Mouse (Mus musculus) limb, embryonic 15.5 days (tissue): ENCODE measurements around the gene Fggy. TPM values are rescaled to one million over a fixed set of nuclear protein-coding genes. Genes with fewer than 3 reads are reported as not detected.

Source experiments
- ATAC-seq: fragments of 200-750 bp; cut with Nextera tagmentation; 2 replicates; pipeline ENCODE4 v1.8.0; 2017; ENCODE audit warnings: low read depth, moderate TSS enrichment; ENCODE audit not compliant: insufficient number of reproducible peaks, low FRiP score, low TSS enrichment
- H3K27ac ChIP-seq: fragments of 300-500 bp; sonication (generic); 2 replicates; pipeline ENCODE4 v1.5.1; 2015; ENCODE audit warnings: moderate library complexity, mild to moderate bottlenecking, inconsistent platforms
- H3K27me3 ChIP-seq: fragments of 300-500 bp; sonication (generic); 2 replicates; pipeline ENCODE4 v1.6.1; 2015; ENCODE audit warnings: inconsistent platforms
- H3K36me3 ChIP-seq: fragments of 300-500 bp; sonication (generic); 2 replicates; pipeline ENCODE4 v1.6.1; 2015; ENCODE audit warnings: inconsistent platforms
- H3K4me1 ChIP-seq: fragments of 300-500 bp; sonication (generic); 2 replicates; pipeline ENCODE4 v1.6.1; 2015; ENCODE audit warnings: inconsistent platforms
- H3K4me2 ChIP-seq: fragments of 300-500 bp; sonication (generic); 2 replicates; pipeline ENCODE4 v1.6.1; 2015; ENCODE audit warnings: mild to moderate bottlenecking, inconsistent platforms
- H3K4me3 ChIP-seq: fragments of 300-500 bp; sonication (generic); 2 replicates; pipeline ENCODE4 v1.5.1; 2015; ENCODE audit warnings: mild to moderate bottlenecking, inconsistent platforms
- H3K9ac ChIP-seq: fragments of 300-500 bp; sonication (generic); 2 replicates; pipeline ENCODE4 v1.6.1; 2015; ENCODE audit warnings: inconsistent platforms
- H3K9me3 ChIP-seq: fragments of 300-500 bp; sonication (generic); 2 replicates; pipeline ENCODE4 v1.6.1; 2016; ENCODE audit warnings: inconsistent platforms
- WGBS: fragments of 180-500 bp; shearing (Covaris S2); methylation state at CpG from one replicate; pipeline ENCODE4 v1.1.7; 2015; 5-methylcytosine and 5-hydroxymethylcytosine counted together
- polyA plus RNA-seq: library from polyadenylated mRNA; unstranded; fragments of >200 nt; fragmentation: Nextera tagmentation; extraction: Ambion mirVana; gene quantifications from 2 replicates; pipeline ENCODE4 v1.2.1, GENCODE M21; 2015

The Fggy gene
- polyA plus RNA-seq, 1 experiment from 2014 or later: 8.6 TPM

DNA sequence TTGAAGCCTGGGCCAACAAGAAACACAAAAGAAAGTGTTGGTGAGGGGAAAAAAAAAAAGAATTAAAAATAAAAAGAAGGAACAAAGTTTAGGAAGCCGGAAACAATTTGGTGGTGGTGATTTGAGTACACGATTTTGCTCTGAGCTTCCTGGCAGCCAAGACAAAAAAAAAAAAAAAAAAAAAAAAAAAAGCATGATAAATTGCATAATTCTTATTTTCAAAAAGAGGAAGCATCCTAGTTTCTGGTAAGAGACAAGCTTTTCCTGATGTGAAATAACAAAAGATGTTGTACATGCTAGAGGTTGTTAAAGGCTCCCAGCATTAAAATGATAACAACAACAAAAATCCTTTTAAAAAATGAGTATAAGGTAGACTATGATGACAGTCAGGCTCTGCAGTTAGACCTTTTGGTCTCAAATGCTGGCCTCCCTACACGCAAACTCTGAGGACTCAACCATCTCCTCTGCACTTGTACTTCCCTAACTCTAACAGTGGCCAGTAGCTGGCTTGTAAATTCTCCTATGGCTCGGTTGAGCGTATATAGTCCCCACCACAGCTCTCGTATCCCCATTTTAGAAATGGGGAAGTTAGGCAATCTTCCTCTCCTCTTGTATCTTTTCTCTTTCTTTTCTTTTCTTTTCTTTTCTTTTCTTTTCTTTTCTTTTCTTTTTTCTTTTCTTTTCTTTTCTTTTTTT, 292.9 kb downstream of the Fggy start:
- H3K27me3 ChIP-seq: no peaks in the 10 kb centered on the region
- H3K9me3 ChIP-seq: no peaks in the 10 kb centered on the region
- no peaks in the 10 kb centered on the region for H3K36me3 ChIP-seq
- H3K4me3 ChIP-seq: no peak overlapping the region
- H3K4me2 ChIP-seq: no peak overlapping the region
- H3K27ac ChIP-seq: no peak overlapping the region
- no peak for ATAC-seq
- 78% methylated on average over 6 of the region's 6 CpGs for WGBS
- H3K9ac ChIP-seq: no peak overlapping the region
- peaks cover 21% of the 10 kb centered on the region for H3K4me1 ChIP-seq

DNA sequence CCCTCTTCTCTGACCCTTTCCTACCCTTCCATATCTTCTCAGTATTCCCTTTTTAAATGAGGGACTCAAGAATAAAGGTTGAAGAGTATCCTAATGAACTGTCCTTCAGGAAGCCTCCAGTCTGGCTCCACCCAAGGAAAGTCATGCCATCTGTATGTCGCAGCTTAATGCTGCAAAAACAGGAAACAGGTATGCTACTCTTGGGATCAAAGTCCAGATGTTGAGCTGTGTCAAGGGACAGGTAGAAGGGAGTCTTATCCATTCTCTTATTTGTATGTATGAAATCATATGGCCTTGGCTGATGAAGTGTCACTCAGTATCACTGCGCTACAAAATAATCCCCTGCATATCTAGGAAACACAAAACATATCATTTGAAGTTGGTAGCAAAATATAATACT, 294.9 kb downstream of the Fggy start:
- Histone ChIP-seq H3K4me2 (no peak overlapping the region), H3K4me3 (no peak overlapping the region), H3K27ac (no peak overlapping the region), H3K9me3 (no peaks in the 10 kb centered on the region), H3K4me1 (0 out of 2 replicates have a peak, but pooled peaks cover 4% of the 10 kb centered on the region), H3K27me3 (no peaks in the 10 kb centered on the region), H3K9ac (no peak overlapping the region), H3K36me3 (no peaks in the 10 kb centered on the region)
- no peak for ATAC-seq
- WGBS: 82% methylated on average over 2 of the region's 2 CpGs

DNA sequence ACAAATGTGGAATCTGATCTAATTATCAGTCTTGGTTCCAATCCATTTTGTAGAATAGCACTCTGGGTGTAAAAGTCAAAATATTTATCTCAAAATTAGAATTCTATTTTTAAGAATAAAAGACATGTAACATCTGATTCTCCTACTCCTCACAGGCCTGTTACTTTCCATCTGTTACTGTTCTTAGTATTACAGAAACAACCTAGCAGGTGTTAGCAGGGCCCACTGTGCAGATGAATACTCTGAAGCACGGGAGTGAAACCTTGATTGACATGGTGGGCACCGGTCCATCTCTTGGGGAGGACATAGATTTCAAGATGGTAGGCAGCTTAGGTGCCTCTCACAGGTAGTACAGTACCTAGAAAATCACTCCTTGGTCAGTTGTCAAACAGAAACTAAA, 298.7 kb downstream of the Fggy start:
- no peak overlapping the region for H3K9ac ChIP-seq
- no peaks in the 10 kb centered on the region for H3K27me3 ChIP-seq
- H3K36me3 ChIP-seq: no peaks in the 10 kb centered on the region
- H3K9me3 ChIP-seq: no peaks in the 10 kb centered on the region
- no peak for ATAC-seq
- H3K27ac ChIP-seq: no peak overlapping the region
- H3K4me1 ChIP-seq: no peaks in the 10 kb centered on the region
- WGBS: 80% methylated on average over 2 of the region's 2 CpGs
- H3K4me3 ChIP-seq: no peak overlapping the region
- no peak overlapping the region for H3K4me2 ChIP-seq

DNA sequence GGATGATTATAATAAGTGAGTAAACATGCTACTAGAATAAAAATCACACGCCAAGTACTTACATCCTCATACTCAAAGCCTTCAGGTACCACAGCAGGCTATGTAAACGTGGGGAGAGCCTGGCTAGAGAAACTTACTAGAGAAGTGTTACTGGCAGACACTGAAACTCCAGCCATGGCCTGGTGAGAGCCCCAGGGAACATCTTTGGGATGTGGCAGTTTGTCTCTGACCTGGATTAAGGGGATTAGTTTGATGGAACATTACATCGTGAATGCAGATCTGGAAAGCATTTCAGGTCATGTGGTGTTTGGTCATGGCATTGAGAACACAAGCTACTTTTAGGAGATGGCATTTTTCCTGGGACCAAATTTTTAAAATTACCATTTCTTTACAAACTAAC, 303.3 kb downstream of the Fggy start:
- Histone ChIP-seq H3K9ac (no peak overlapping the region), H3K27ac (0 out of 2 replicates have a peak overlapping the region, but pooled peaks have one; percentile 22), H3K4me3 (no peak overlapping the region), H3K9me3 (no peaks in the 10 kb centered on the region), H3K27me3 (no peaks in the 10 kb centered on the region), H3K4me2 (no peak overlapping the region), H3K36me3 (no peaks in the 10 kb centered on the region), H3K4me1 (peaks cover 19% of the 10 kb centered on the region; the same call in 1 of the 2 replicates)
- ATAC-seq: no peak
- WGBS: 48% methylated on average over 3 of the region's 3 CpGs

DNA sequence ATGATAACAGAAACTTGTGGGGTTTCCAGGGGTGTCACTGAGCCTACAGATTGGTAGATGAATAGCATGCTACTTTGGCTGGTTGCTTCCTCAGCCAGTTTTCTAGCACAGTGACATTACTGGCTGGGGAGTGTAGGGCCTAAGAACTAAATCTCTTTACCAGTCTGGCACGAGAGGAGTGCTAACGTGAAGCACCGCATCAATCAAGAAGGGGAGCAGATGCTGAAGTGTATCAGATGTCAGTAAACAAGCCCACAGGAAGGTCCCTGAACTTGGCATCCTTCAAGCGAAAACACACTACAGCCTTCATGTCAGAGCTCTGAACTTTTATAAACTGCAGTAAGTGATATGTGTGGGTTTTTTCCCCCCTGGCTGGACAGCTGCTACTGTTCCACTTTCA, 303.8 kb downstream of the Fggy start:
- Histone ChIP-seq H3K4me1 (peaks cover 19% of the 10 kb centered on the region), H3K4me3 (no peak overlapping the region), H3K4me2 (no peak overlapping the region), H3K27me3 (no peaks in the 10 kb centered on the region), H3K27ac (0 out of 2 replicates have a peak overlapping the region, but pooled peaks have one; percentile 22), H3K36me3 (no peaks in the 10 kb centered on the region), H3K9ac (no peak overlapping the region), H3K9me3 (no peaks in the 10 kb centered on the region)
- 39% methylated on average over 4 of the region's 4 CpGs for WGBS
- no peak for ATAC-seq

DNA sequence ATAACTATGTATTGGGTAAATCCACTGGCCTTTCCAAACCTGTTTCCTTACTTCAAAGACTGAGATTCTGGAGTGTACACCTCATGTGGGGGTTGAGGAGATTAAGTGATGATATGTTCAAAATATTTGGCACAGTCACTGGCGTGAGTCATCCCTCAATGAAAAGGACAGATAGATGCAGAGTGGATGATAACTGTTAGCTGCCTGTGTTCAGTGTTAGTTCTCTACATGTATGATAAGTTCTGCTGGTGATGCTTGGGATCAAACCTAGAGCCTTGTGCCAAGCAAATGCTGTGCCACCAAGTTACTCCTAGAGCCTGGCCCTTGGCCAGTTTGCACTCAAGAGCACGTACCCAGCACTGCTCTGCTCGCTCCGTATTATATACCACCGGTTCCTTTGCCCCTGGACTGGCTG, 304.4 kb downstream of the Fggy start:
- no peak for ATAC-seq
- Histone ChIP-seq H3K36me3 (no peaks in the 10 kb centered on the region), H3K27ac (no peak overlapping the region), H3K9ac (no peak overlapping the region), H3K4me2 (no peak overlapping the region), H3K4me1 (peaks cover 19% of the 10 kb centered on the region), H3K9me3 (no peaks in the 10 kb centered on the region), H3K4me3 (no peak overlapping the region), H3K27me3 (no peaks in the 10 kb centered on the region)
- WGBS: 64% methylated on average over 5 of the region's 5 CpGs

DNA sequence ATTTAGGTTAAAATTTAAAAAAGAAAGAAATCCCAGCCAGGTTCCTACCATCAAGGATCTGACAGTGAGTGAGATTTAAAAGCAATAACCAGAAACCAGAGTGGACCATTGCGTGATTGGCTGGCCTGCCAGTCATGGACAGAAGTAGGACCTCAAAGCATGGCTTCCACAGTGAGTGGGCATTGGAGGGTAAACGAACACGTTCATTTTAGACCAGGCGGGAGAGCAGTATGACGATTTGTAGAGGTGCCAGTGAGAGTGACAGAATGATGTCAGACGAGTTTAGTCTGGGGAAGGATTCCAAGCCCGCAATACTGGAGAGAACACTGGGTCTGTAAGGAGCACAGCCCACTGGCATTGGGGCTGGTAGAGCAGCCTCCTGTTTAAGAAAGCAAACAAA, 305.0 kb downstream of the Fggy start:
- ATAC-seq: no peak
- no peak overlapping the region for H3K4me3 ChIP-seq
- no peak overlapping the region for H3K9ac ChIP-seq
- 59% methylated on average over 7 of the region's 7 CpGs for WGBS
- H3K4me1 ChIP-seq: peaks cover 19% of the 10 kb centered on the region
- H3K9me3 ChIP-seq: no peaks in the 10 kb centered on the region
- H3K36me3 ChIP-seq: no peaks in the 10 kb centered on the region
- H3K27me3 ChIP-seq: no peaks in the 10 kb centered on the region
- no peak overlapping the region for H3K27ac ChIP-seq
- no peak overlapping the region for H3K4me2 ChIP-seq

DNA sequence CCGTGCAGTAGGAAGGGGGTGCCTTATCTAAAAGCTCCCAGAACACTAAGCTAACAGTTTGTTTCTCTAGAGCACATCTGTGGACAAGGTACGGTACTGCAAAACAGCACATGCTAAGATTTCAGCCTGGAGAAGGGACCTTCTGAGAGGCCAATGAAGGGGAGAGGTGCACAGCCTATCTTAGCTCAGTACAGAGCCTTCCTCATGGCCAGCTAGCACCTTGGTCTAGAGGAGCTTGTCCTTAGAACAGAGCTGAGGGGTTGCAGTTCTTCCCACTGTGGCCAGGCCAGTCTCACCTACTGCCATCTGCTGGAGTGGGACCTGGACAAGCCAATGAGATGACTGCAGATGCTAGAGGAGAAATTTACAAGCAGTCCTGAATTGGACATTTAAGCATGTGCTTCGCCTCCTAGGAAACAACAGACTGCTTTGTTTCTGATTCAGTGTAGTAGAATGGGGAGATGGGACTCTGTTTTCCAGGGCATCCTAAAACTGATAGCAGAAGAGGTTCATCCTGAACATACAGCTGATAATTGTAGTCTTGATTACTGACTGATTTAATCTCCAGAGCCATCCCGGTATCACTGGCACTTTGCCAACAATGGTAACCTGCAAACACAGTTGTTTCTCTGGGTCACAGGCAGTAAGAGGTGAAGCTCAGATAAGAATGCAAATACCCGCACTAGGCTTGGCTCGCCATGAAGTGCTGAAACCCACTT, 305.6 kb downstream of the Fggy start:
- H3K27ac ChIP-seq: no peak overlapping the region
- H3K27me3 ChIP-seq: no peaks in the 10 kb centered on the region
- no peak overlapping the region for H3K4me3 ChIP-seq
- H3K36me3 ChIP-seq: no peaks in the 10 kb centered on the region
- ATAC-seq: 0 out of 2 replicates have a peak, but pooled peaks have one; percentile 52
- WGBS: 39% methylated on average over 6 of the region's 6 CpGs
- peaks cover 19% of the 10 kb centered on the region for H3K4me1 ChIP-seq
- H3K9me3 ChIP-seq: no peaks in the 10 kb centered on the region
- no peak overlapping the region for H3K9ac ChIP-seq
- no peak overlapping the region for H3K4me2 ChIP-seq

DNA sequence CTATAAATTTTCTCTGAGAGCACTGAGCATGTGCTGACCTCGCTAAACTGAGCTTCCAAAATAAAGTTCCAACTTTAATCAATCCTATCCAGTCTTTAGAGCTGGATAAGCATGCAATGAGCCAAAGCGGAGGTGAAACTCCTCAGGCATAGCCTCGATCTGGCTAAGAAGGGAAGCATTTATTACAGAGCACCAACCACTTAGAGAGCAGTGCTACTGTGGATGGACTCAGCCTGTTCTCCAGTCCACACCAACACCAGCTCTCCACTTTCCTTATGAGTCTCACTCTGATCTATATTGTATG, 306.1 kb downstream of the Fggy start:
- 63% methylated on average over 3 of the region's 3 CpGs for WGBS
- Histone ChIP-seq H3K4me2 (no peak overlapping the region), H3K4me1 (peaks cover 19% of the 10 kb centered on the region), H3K36me3 (no peaks in the 10 kb centered on the region), H3K27ac (no peak overlapping the region), H3K9me3 (no peaks in the 10 kb centered on the region), H3K9ac (no peak overlapping the region), H3K27me3 (no peaks in the 10 kb centered on the region), H3K4me3 (no peak overlapping the region)
- ATAC-seq: no peak

DNA sequence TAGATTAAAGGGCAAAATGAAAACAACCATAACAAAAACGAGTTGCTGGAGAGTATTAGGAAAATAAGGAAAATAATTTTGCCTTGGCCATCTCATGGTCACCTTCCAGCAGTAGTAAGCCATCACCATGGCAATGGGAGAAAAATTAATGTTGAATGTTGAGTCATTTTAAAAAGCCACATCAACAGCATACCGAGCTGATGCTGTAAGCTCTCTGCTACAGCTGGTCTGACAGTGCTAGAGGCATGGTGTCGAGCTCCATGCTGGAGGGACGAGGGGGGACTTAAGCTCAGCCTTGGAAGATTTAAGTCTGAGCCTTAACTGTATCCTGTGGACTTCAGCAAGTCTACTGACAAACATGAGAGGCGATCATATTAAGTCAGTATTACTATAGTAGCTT, 307.9 kb downstream of the Fggy start:
- Histone ChIP-seq H3K4me2 (no peak overlapping the region), H3K27me3 (no peaks in the 10 kb centered on the region), H3K9ac (no peak overlapping the region), H3K27ac (no peak overlapping the region), H3K36me3 (no peaks in the 10 kb centered on the region), H3K9me3 (no peaks in the 10 kb centered on the region), H3K4me3 (no peak overlapping the region), H3K4me1 (peaks cover 19% of the 10 kb centered on the region)
- WGBS: 72% methylated on average over 5 of the region's 5 CpGs
- no peak for ATAC-seq

DNA sequence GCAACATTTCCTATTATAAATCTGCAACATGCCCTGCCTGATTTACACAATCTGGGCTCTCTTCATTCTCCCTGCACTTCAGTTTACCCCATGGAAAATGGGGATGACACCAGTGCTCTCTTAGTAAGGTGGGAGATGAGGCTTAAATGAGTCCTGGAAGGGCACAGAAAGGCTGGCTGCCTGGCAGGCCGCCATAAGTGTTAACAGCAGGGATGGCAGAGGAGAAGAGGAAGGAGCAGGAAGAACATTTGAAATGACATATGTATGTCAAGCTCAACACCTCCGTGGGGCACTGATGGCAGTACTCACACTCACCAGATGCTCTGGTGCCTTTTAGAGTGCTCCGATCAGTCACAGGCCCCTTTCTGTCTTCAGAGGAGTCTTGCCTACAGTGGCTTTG, 308.6 kb downstream of the Fggy start:
- Histone ChIP-seq H3K4me3 (no peak overlapping the region), H3K9ac (no peak overlapping the region), H3K27me3 (no peaks in the 10 kb centered on the region), H3K36me3 (no peaks in the 10 kb centered on the region), H3K4me2 (no peak overlapping the region), H3K27ac (no peak overlapping the region), H3K4me1 (peaks cover 19% of the 10 kb centered on the region), H3K9me3 (no peaks in the 10 kb centered on the region)
- WGBS: 64% methylated on average over 3 of the region's 3 CpGs
- ATAC-seq: no peak

DNA sequence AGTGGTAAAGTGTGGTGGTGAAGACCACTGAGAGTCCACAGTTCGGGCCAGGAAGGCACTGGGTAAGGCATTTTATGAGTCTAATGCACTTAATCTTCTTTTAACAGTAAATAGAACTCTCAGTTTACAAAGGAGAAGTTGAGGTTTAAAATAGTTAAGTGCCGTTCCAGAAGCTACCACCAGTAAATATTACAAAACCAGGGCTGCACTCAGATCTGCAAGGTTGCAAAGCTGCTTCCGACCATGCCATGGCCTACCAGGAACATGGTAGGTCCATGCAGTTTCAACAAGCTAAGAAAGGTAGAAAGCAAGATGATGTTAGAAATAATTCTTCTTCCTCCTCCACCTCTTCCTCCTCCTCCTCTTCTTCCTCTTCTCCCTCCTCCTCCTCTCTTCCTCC, 309.8 kb downstream of the Fggy start:
- Histone ChIP-seq H3K4me3 (no peak overlapping the region), H3K9ac (no peak overlapping the region), H3K9me3 (no peaks in the 10 kb centered on the region), H3K4me1 (peaks cover 18% of the 10 kb centered on the region), H3K27me3 (no peaks in the 10 kb centered on the region), H3K36me3 (no peaks in the 10 kb centered on the region), H3K27ac (no peak overlapping the region), H3K4me2 (no peak overlapping the region)
- ATAC-seq: no peak
- 73% methylated on average over 3 of the region's 3 CpGs for WGBS
